Mouse (Mus musculus) thymus, adult 2 months (tissue): ENCODE results near the gene Celf2.

Source experiments
- CTCF ChIP-seq: fragments of 200-500 bp; IDR thresholded peaks from 2 replicates; pipeline ENCODE4 v1.5.1; 2012; ENCODE audit warnings: mild to moderate bottlenecking, control low read depth, low read length, moderate library complexity, borderline replicate concordance; ENCODE audit not compliant: control insufficient read depth, poor library complexity, insufficient read depth; ENCODE audit errors: extremely low read depth
- POLR2A ChIP-seq: fragments of 200-500 bp; IDR thresholded peaks from 2 replicates; pipeline ENCODE4 v1.6.1; 2012; ENCODE audit warnings: mild to moderate bottlenecking, low read length, control low read depth, moderate library complexity; ENCODE audit not compliant: control insufficient read depth, poor library complexity, insufficient read depth; ENCODE audit errors: extremely low read depth

- TF ChIP-seq CTCF: no peak
- TF ChIP-seq POLR2A: no peak
These were observed 615.8 kb downstream of the Celf2 start for GRCm38 (mm10) chr2:6893597-6893996.
